Mouse (Mus musculus) hindbrain, embryonic 13.5 days (tissue): ENCODE measurements around the gene Gimap4. TPM values are rescaled to one million over a fixed set of nuclear protein-coding genes. Genes with fewer than 3 reads are reported as not detected.

Experiments used
- ATAC-seq: fragments of 200-750 bp; cut with Nextera tagmentation; 2 replicates; pipeline ENCODE4 v1.8.0; 2017; ENCODE audit warnings: moderate TSS enrichment; ENCODE audit not compliant: low FRiP score
- H3K27ac ChIP-seq: fragments of 300-500 bp; sonication (generic); 2 replicates; pipeline ENCODE4 v1.5.1; 2015; ENCODE audit warnings: inconsistent platforms, mild to moderate bottlenecking, moderate library complexity
- H3K27me3 ChIP-seq: fragments of 300-500 bp; sonication (generic); 2 replicates; pipeline ENCODE4 v1.6.1; 2015; ENCODE audit warnings: mild to moderate bottlenecking, inconsistent platforms
- H3K36me3 ChIP-seq: fragments of 300-500 bp; sonication (generic); 2 replicates; pipeline ENCODE4 v1.6.1; 2015; ENCODE audit warnings: mild to moderate bottlenecking, inconsistent platforms
- H3K4me1 ChIP-seq: fragments of 300-500 bp; sonication (generic); replicated peaks from 2 replicates; pipeline ENCODE4 v1.6.1; 2015; ENCODE audit warnings: inconsistent platforms
- H3K4me2 ChIP-seq: fragments of 300-500 bp; sonication (generic); 2 replicates; pipeline ENCODE4 v1.6.1; 2015; ENCODE audit warnings: inconsistent platforms, mild to moderate bottlenecking, moderate library complexity
- H3K4me3 ChIP-seq: fragments of 300-500 bp; sonication (generic); 2 replicates; pipeline ENCODE4 v1.5.1; 2015; ENCODE audit warnings: mild to moderate bottlenecking, inconsistent platforms
- H3K9ac ChIP-seq: fragments of 300-500 bp; sonication (generic); 2 replicates; pipeline ENCODE4 v1.6.1; 2015; ENCODE audit warnings: mild to moderate bottlenecking, inconsistent platforms
- H3K9me3 ChIP-seq: fragments of 300-500 bp; sonication (generic); 2 replicates; pipeline ENCODE4 v1.6.1; 2016; ENCODE audit warnings: inconsistent platforms
- WGBS: fragments of 180-500 bp; shearing (Covaris S2); methylation state at CpG from one replicate; pipeline ENCODE4 v1.1.7; 2015; 5-methylcytosine and 5-hydroxymethylcytosine counted together
- polyA plus RNA-seq: library from polyadenylated mRNA; unstranded; fragments of >200 nt; fragmentation: Nextera tagmentation; extraction: Ambion mirVana; gene quantifications from 2 replicates; pipeline ENCODE4 v1.2.1, GENCODE M21; 2015

The Gimap4 gene
- polyA plus RNA-seq: 1.7 and 2.2 TPM in 2 replicates

DNA sequence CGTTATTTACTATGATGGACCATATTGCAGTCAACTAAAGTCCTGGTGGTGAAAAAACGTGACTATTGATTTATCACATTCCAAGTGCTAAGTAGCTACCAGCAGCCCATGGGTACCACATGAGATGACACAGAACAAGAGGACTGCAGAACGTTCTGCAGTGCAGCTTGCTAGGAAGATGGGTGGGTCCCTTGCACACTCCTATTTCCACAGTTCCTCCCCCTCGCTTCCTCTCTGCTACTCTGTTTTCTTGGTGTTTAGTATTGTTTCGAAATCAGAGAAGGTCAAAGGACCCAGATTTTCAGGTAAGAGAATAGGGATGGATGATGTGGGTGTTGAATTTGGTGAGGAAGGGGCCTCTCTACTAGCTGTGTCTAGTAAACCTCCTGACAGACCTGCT, at the start of gene Gimap4:
TSS of gene Gimap4 (plus strand) at position 231 of the 400 bp plus-strand sequence.
- no peak for ATAC-seq
- Histone ChIP-seq H3K27ac (no peak within 1 kb of the TSS), H3K36me3 (no peaks in the 10 kb centered on the region), H3K4me1 (no peaks in the 10 kb centered on the region), H3K9me3 (no peaks in the 10 kb centered on the region), H3K9ac (no peak within 1 kb of the TSS), H3K4me2 (no peak within 1 kb of the TSS), H3K4me3 (no peak within 1 kb of the TSS), H3K27me3 (no peaks in the 10 kb centered on the region)
- WGBS: 75% methylated on average over 5 of the region's 5 CpGs

DNA sequence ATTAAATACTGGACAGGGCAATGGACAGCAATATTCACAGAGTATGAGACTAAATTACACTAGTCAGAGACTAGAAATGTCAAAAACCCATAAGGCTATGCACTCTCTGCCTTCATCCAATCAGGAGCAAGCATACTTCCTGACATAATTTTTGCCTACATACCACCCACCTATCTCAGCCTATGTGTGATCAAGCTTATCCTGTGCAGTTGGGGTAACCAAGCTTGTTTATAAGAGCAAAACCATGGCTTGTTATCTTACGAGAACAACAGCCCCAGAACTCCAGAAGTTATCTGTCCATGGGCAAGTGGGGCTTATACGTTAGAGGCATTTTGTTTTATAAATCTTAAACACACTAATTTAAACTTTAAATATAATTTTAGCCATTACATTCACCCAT, 49.2 kb upstream of the Gimap4 start:
- H3K4me1 ChIP-seq: no peaks in the 10 kb centered on the region
- peaks cover 5% of the 10 kb centered on the region; the same call in 1 of the 2 replicates for H3K27me3 ChIP-seq
- H3K4me2 ChIP-seq: no peak overlapping the region
- no peak overlapping the region for H3K9ac ChIP-seq
- H3K36me3 ChIP-seq: no peaks in the 10 kb centered on the region
- no peak overlapping the region for H3K27ac ChIP-seq
- H3K4me3 ChIP-seq: no peak overlapping the region
- H3K9me3 ChIP-seq: no peaks in the 10 kb centered on the region
- no peak for ATAC-seq
- 92% methylated on average over 2 of the region's 2 CpGs for WGBS

DNA sequence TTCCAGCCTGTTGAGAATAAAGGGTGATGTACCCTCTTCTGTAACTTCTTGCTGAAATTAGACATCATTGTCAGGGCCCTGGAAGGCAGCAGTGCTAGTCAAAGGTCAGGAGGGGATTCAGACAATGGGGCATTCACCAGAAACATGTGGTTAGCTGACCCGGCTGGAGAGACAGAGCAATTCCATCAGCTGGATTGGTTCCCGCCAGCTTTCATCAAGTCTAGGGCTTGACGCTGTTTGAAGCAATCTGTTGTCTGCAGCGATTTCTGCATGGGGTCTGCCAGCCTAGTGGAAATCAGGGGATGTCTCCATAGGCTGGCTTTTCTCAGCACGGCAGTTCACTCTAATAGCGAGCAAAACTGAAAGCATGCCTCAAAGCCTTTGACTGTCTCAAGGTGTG, 47.8 kb upstream of the Gimap4 start:
- no peaks in the 10 kb centered on the region for H3K4me1 ChIP-seq
- 39% methylated on average over 6 of the region's 6 CpGs for WGBS
- no peak overlapping the region for H3K4me2 ChIP-seq
- H3K9ac ChIP-seq: no peak overlapping the region
- H3K27ac ChIP-seq: no peak overlapping the region
- H3K27me3 ChIP-seq: no peaks in the 10 kb centered on the region
- H3K4me3 ChIP-seq: no peak overlapping the region
- no peaks in the 10 kb centered on the region for H3K9me3 ChIP-seq
- ATAC-seq: no peak
- no peaks in the 10 kb centered on the region for H3K36me3 ChIP-seq

DNA sequence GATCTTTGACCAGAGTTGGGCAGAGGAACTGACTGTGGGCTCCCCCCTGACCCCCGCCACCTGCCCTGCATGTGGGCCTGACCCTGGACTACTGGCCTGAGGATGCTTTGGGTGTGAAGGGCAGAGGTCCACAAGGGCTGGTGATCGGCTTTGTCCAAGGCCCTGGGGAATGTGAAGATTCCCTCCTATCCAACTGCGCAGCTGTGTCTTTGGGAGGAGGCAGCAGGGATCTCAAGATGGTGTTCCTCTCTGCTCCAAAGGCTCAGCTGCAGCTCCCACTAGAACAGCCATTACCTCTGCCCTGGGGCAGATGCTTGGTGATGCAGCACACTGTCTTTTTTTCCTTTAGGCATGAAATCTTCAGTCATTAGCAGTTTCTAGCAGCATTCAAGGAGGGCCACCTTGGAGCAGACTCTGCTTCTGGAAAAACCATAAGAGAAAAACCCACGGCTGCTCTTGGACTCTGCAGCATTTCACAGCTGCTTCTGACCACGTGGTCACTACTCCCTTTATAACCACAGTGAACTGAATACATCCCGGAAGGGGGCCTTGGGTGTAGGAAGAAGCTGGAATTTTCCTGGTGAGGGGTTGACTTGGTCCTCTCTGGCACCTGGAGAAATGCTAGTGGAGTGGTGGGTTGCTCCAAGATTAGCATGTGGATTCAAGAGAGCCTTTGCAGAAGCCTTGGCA, 46.4 kb upstream of the Gimap4 start:
- Histone ChIP-seq H3K4me1 (no peaks in the 10 kb centered on the region), H3K4me3 (no peak overlapping the region), H3K27ac (no peak overlapping the region), H3K9ac (no peak overlapping the region), H3K4me2 (no peak overlapping the region), H3K27me3 (no peaks in the 10 kb centered on the region), H3K9me3 (no peaks in the 10 kb centered on the region), H3K36me3 (no peaks in the 10 kb centered on the region)
- WGBS: 66% methylated on average over 6 of the region's 6 CpGs
- ATAC-seq: no peak

DNA sequence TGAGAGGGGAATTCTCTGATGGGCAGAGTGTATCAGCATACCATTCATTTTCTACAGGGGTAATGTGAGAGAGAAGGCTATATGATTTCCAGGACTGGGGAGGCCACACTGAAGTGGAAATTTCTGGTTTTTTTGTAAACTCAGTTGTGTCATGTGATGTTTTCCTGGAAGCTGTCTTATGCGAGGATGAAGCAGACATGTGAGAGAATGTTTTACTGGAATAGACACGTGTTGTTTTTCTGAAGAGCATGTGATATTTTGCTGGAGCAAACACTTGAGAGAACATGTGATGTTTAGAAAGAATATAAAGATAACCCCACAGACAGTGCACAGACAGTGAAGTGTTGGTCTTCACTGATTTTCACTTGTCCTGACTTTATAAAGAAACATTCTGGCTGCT, 45.8 kb upstream of the Gimap4 start:
- Histone ChIP-seq H3K4me3 (no peak overlapping the region), H3K9ac (no peak overlapping the region), H3K27ac (no peak overlapping the region), H3K4me2 (no peak overlapping the region), H3K4me1 (no peaks in the 10 kb centered on the region), H3K36me3 (no peaks in the 10 kb centered on the region), H3K27me3 (no peaks in the 10 kb centered on the region), H3K9me3 (no peaks in the 10 kb centered on the region)
- ATAC-seq: no peak
- 83% methylated on average over 2 of the region's 2 CpGs for WGBS

DNA sequence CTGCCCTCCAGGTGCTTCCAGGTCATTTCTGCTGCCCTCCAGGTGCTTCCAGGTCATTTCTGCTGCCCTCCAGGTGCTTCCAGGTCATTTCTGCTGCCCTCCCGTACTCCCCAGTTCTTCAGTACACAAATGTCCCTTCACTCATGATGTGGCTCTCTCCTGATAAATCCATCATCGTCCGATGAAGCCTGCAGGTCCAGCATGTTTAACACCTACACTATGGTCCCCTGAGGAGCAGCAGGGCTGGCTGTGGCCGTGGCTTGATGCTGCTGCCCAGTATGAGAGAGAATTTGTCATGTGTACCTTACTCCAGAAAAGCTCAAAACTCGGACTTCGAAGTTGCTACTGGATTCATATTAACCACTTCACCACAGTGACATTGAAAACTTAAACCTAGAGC, 43.0 kb upstream of the Gimap4 start:
- WGBS: 78% methylated on average over 6 of the region's 6 CpGs
- no peak for ATAC-seq
- no peaks in the 10 kb centered on the region for H3K27me3 ChIP-seq

DNA sequence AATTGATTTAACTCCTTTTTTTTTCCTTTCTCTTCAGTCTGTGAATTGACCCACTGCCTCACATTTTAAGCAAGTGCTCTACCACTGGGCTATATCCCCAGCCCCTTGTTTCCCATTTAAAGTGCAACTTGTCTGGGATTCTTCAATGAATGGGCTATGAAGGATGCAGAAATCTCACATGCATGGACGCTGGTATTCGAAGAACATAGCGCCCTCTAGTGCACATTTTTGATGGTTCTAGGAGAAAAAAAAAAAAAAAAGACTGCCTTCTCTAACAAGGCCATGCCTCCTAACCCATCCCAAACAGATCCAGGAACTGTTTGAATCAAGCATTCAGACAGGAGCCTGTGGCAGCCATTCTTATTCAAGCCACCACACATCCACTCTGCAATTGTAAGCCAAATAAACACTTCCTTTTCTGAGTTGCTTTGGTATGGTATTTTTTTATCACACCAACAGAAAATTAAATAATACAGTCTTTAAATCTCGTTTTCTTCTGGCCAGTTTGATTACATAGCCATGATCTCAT, 41.5 kb upstream of the Gimap4 start:
- 25% methylated on average over 4 of the region's 4 CpGs for WGBS
- ATAC-seq: 0 out of 2 replicates have a peak, but pooled peaks have one; percentile 28
- H3K27ac ChIP-seq: no peak overlapping the region

More for the DNA sequence above, 43.0 kb upstream of the Gimap4 start:
- Histone ChIP-seq H3K9ac (no peak overlapping the region), H3K4me2 (no peak overlapping the region), H3K27ac (no peak overlapping the region), H3K4me3 (no peak overlapping the region), H3K9me3 (no peaks in the 10 kb centered on the region), H3K36me3 (no peaks in the 10 kb centered on the region), H3K4me1 (no peaks in the 10 kb centered on the region)

DNA sequence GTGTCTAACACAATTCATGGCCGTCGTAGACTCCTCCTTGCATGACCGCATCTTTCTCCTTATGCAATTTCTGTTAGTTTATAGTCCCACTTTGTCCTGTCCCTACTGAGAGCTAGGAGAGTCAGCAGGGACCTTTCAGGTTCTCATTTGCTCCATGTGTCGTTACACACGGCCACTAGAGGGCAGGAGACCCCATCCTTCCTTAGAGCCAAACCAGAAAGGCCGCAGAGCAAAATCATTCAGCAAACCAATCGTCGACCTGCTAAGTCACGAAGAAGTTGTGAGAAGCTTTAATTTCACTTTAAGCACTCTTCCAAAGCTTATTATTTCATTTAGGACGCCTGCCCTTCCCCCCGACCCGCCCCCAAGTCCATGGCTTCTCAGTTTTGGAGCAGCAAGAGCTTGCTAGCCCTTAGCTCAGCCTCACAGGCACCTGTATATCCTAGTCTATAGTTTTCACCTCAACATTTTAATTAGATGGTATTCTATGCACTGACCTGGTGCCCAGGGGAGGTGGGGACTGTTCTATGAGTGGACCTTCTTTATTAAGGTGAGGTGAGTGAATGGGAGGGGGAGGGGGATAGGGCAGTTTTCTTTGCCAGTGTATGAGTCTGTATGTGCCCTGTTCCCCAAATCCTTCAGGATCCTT, 38.6 kb upstream of the Gimap4 start:
- Histone ChIP-seq H3K9ac (no peak overlapping the region), H3K9me3 (no peaks in the 10 kb centered on the region), H3K36me3 (no peaks in the 10 kb centered on the region), H3K4me1 (no peaks in the 10 kb centered on the region), H3K4me2 (no peak overlapping the region), H3K27me3 (no peaks in the 10 kb centered on the region), H3K4me3 (no peak overlapping the region), H3K27ac (no peak overlapping the region)
- WGBS: 17% methylated on average over 12 of the region's 12 CpGs
- peak; percentile 59; the same call in 1 of the 2 replicates for ATAC-seq

More for the DNA sequence above, 41.5 kb upstream of the Gimap4 start:
- no peaks in the 10 kb centered on the region for H3K4me1 ChIP-seq
- H3K9ac ChIP-seq: no peak overlapping the region
- H3K9me3 ChIP-seq: no peaks in the 10 kb centered on the region
- no peaks in the 10 kb centered on the region for H3K36me3 ChIP-seq
- no peak overlapping the region for H3K4me3 ChIP-seq
- no peaks in the 10 kb centered on the region for H3K27me3 ChIP-seq
- H3K4me2 ChIP-seq: no peak overlapping the region

DNA sequence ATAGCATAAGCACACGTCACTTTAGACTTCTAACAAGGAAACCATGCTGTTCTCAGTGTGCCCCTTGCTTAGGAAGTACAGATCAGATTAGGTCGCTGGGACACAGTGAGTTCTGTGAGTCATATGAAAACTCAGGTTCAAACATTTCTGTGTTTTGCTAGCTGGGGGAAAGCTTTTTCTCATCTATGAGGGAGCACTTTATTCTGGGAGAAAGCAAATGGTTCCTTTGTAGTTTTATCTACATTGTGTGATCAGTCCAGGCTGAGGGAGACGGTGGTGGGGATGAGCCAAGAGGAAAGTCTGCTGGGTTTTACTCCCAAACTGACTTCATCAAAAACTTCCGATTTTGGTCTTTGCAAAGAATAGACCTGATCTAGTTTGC, 38.0 kb upstream of the Gimap4 start:
- 86% methylated on average over 4 of the region's 4 CpGs for WGBS
- no peak overlapping the region for H3K27ac ChIP-seq
- H3K4me3 ChIP-seq: no peak overlapping the region
- H3K36me3 ChIP-seq: no peaks in the 10 kb centered on the region
- no peak overlapping the region for H3K4me2 ChIP-seq
- ATAC-seq: no peak
- no peaks in the 10 kb centered on the region for H3K4me1 ChIP-seq
- no peaks in the 10 kb centered on the region for H3K9me3 ChIP-seq
- no peak overlapping the region for H3K9ac ChIP-seq
- H3K27me3 ChIP-seq: no peaks in the 10 kb centered on the region

DNA sequence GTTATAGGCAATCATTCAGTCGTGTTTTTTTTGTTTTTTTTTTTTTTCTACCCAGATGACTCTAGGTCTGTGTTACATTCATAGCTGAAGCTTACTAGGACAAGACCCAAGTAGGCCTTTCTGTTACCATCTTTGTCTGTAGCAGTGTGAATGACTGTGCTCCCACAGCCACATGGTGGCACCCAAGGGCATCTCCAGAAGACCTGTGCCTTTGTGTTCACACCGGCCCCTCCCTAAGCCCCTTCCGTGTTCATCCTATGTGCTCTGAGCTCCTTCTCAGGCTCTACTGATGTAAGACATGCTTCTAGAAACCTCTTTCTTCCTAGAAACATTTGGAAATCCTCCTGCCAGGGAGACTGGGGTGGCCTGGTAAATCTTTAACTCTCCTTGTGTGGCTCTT, 37.4 kb upstream of the Gimap4 start, which contains the start of gene Gimap8:
TSS of gene Gimap8 (plus strand) at position 240 of the 400 bp plus-strand sequence.
- 0 out of 2 replicates have a peak, but pooled peaks have one; percentile 32 for ATAC-seq
- 42% methylated on average over 3 of the region's 3 CpGs for WGBS
- H3K36me3 ChIP-seq: no peaks in the 10 kb centered on the region

DNA sequence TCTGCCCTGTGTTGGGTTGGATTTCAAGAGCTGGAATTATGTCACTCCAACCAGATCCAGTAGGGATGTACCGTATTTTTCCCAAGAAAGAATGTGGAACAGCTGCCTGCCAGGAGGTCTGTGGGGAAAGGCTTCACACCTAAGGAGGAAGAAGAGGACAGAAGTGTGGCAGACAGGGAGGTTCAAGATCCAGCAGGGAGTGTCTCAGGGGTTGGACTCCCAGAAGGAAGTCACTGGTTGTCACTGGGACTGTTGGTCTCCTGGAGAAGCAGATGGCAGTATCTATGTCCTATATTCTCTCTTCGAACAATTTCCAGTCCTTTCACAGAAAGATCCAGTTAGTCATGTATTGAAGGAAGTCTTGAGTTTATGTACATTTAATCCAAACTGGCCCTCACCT, 36.7 kb upstream of the Gimap4 start:
- WGBS: 93% methylated on average over 2 of the region's 2 CpGs
- no peak overlapping the region for H3K4me2 ChIP-seq
- no peaks in the 10 kb centered on the region for H3K36me3 ChIP-seq
- no peaks in the 10 kb centered on the region for H3K27me3 ChIP-seq
- H3K4me3 ChIP-seq: no peak overlapping the region
- H3K9ac ChIP-seq: no peak overlapping the region
- no peaks in the 10 kb centered on the region for H3K9me3 ChIP-seq
- H3K27ac ChIP-seq: no peak overlapping the region
- H3K4me1 ChIP-seq: no peaks in the 10 kb centered on the region
- ATAC-seq: no peak

More for the DNA sequence above, 37.4 kb upstream of the Gimap4 start, which contains the start of gene Gimap8:
- Histone ChIP-seq H3K4me2 (no peak within 1 kb of the TSS), H3K9me3 (no peaks in the 10 kb centered on the region), H3K27me3 (no peaks in the 10 kb centered on the region), H3K4me3 (no peak within 1 kb of the TSS), H3K9ac (no peak within 1 kb of the TSS), H3K4me1 (no peaks in the 10 kb centered on the region), H3K27ac (no peak within 1 kb of the TSS)

DNA sequence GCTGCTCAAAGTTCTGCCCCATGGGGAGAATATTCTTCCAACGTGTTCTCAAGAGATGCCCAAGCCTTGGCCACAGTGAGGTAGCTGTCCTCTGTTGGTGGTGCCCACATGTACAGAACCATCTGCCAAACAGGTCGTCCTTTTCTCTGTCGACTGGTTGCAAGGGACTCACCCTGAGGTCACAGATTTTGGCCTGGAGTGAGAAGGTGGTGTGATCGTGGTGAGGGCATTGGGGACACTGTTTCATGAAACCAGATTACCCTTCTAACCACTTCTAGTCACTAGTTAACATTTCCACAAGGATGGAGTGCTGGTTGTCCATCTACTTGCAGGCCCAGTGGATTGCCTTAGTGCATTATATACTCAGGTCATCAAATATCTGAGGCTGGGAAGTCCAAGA, 35.6 kb upstream of the Gimap4 start:
- no peaks in the 10 kb centered on the region for H3K4me1 ChIP-seq
- H3K4me3 ChIP-seq: no peak overlapping the region
- H3K9me3 ChIP-seq: no peaks in the 10 kb centered on the region
- no peaks in the 10 kb centered on the region for H3K27me3 ChIP-seq
- no peak for ATAC-seq
- H3K9ac ChIP-seq: no peak overlapping the region
- no peak overlapping the region for H3K27ac ChIP-seq
- H3K4me2 ChIP-seq: no peak overlapping the region
- no peaks in the 10 kb centered on the region for H3K36me3 ChIP-seq
- WGBS: 90% methylated on average over 4 of the region's 4 CpGs
